Mouse (Mus musculus) stomach, postnatal 0 days (tissue): ENCODE data around the gene Atrip.

Experiments
- CTCF ChIP-seq: IDR thresholded peaks from 2 replicates; pipeline ENCODE4 v1.5.1; 2016; ENCODE audit warnings: antibody characterized with exemption, low read depth, mild to moderate bottlenecking, moderate library complexity
- EP300 ChIP-seq: optimal IDR thresholded peaks from 2 replicates; pipeline ENCODE3; 2016; ENCODE audit warnings: antibody characterized with exemption

DNA sequence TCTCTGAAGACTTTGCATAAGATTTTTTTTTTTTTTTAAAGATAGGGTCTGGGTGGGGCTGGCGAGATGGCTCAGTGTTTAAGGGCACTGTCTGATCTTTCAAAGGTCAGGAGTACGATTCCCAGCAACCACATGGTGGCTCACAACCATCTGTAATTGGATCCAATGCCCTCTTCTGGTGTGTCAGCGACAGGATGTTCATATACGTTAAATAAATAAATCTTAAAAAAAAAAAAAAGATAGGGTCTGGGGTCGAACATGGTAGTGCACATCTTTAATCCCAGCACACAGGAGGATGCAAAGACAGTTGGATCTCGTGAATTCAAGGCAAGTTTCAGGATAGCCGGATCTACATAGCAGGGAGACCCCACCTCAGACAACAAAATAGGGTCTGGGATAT lies 24.6 kb downstream of the Atrip start:
- TF ChIP-seq CTCF (no peak), EP300 (no peak)
